Comparison of ENCODE assay signal across 8 mouse cellular contexts in the genomic region with DNA sequence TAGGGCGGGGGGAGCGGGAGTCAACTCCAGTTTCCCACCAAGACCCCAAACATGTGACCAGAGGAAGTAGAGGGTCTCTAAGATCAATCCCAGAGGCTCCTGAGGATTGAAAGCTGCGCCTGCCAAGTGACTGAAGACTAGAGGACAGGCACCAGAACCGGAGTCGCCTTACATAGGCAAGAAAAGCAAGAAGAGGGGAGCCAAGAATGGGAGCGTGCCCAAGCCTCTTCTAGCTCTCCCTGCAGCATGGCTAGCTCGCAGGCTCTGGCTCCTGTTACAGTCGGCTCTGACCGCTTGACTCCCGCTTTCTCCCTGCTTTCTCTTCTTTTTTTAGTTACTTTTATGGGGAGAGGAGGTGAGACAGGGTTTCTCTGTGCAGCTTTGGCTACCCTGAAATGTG. TPM values are rescaled to one million over a fixed set of nuclear protein-coding genes. Genes with fewer than 3 reads are reported as not detected.
A peak's percentile ranks its signal among the peaks of the same experiment; 100 is the strongest.
DNase-seq lines count a peak whose midpoint lies in the region; ATAC-seq lines count a peak whose summit lies in the region.

No protein-coding gene starts in this region.

- H3K27me3 ChIP-seq in intestine, embryonic 16.5 days (replicated peaks; ENCODE audit: control insufficient read depth, insufficient read depth, low read length) = no peaks in the 10 kb centered on the region
- no peaks in the 10 kb centered on the region for H3K27me3 ChIP-seq in midbrain, embryonic 15.5 days (replicated peaks)

- peak; percentile 21 for DNase-seq in right cerebral cortex, postnatal 4 days
- DNase-seq in right cerebral cortex, adult 18-20 months = no peak
- DNase-seq in gastrocnemius, adult 8-10 months (ENCODE audit: low spot score in 2 of 2) = peak; percentile 71 to 83
- DNase-seq in testis, postnatal 10 days (ENCODE audit: low spot score) = no peak
- no peak for DNase-seq in urinary bladder, adult 18-20 months (ENCODE audit: low spot score in 2 of 2)
- no peak for DNase-seq in spleen, postnatal 14 days (ENCODE audit: low spot score in 2 of 2)

- no peak for ATAC-seq in intestine, embryonic 16.5 days
- ATAC-seq in midbrain, embryonic 15.5 days (replicated peaks) = no peak

- no peak overlapping the region for H3K4me2 ChIP-seq in intestine, embryonic 16.5 days (ENCODE audit: low read depth, low read length)
- H3K4me2 ChIP-seq in midbrain, embryonic 15.5 days = no peak overlapping the region

- H3K9me3 ChIP-seq in intestine, embryonic 16.5 days (ENCODE audit: control insufficient read depth, low read length) = no peaks in the 10 kb centered on the region
- H3K9me3 ChIP-seq in midbrain, embryonic 15.5 days = no peaks in the 10 kb centered on the region

- peaks cover 58% of the 10 kb centered on the region for H3K4me1 ChIP-seq in intestine, embryonic 16.5 days (ENCODE audit: control insufficient read depth, insufficient read depth, low read length)
- peaks cover 66% of the 10 kb centered on the region for H3K4me1 ChIP-seq in midbrain, embryonic 15.5 days

- no peak overlapping the region for H3K4me3 ChIP-seq in intestine, embryonic 16.5 days (ENCODE audit: low read length)
- no peak overlapping the region for H3K4me3 ChIP-seq in midbrain, embryonic 15.5 days

- 71% methylated on average over 10 of the region's 10 CpGs for WGBS in intestine, embryonic 16.5 days
- WGBS in midbrain, embryonic 15.5 days = 73% methylated on average over 10 of the region's 10 CpGs

- peak overlapping the region; percentile 25; the same call in 1 of the 2 replicates for H3K9ac ChIP-seq in intestine, embryonic 16.5 days (ENCODE audit: low read depth, low read length)
- H3K9ac ChIP-seq in midbrain, embryonic 15.5 days = no peak overlapping the region

- no peaks in the 10 kb centered on the region for H3K36me3 ChIP-seq in intestine, embryonic 16.5 days (ENCODE audit: control insufficient read depth, insufficient read depth, low read length)
- H3K36me3 ChIP-seq in midbrain, embryonic 15.5 days (replicated peaks) = no peaks in the 10 kb centered on the region

- H3K27ac ChIP-seq in intestine, embryonic 16.5 days (ENCODE audit: low read length) = peak overlapping the region; percentile 90
- H3K27ac ChIP-seq in midbrain, embryonic 15.5 days = peak overlapping the region; percentile 77

RNA-seq across cellular contexts. Expression of a gene that starts 10.1 kb away (rescaled TPM):
- total RNA-seq in gastrocnemius, adult 8-10 months (2022) = 100 to 1,000 TPM in 2 of 4 experiments, 10 to 100 TPM in 2; 83.4 to 175 (median 99.4) TPM
- 2.3 and 2.7 TPM in 2 replicates for polyA plus RNA-seq in intestine, embryonic 16.5 days (2015; fragmentation: Nextera tagmentation; extraction: Ambion mirVana)
- polyA plus RNA-seq in midbrain, embryonic 15.5 days (2015; fragmentation: Nextera tagmentation; extraction: Ambion mirVana) = 3.4 and 3.9 TPM in 2 replicates

RNA-seq across cellular contexts. Expression of a gene that starts 10.1 kb away (rescaled TPM):
- 10 to 100 TPM; 53.9 to 57.7 (median 55.8) TPM for total RNA-seq in gastrocnemius, adult 8-10 months (2022)
- 13.5 and 14.5 TPM in 2 replicates for polyA plus RNA-seq in intestine, embryonic 16.5 days (2015; fragmentation: Nextera tagmentation; extraction: Ambion mirVana)
- 33.2 and 33.6 TPM in 2 replicates for polyA plus RNA-seq in midbrain, embryonic 15.5 days (2015; fragmentation: Nextera tagmentation; extraction: Ambion mirVana)

RNA-seq across cellular contexts. Expression of a gene that starts 19.5 kb away (rescaled TPM):
- 10 to 100 TPM; 14.1 to 18.4 (median 15.2) TPM for total RNA-seq in gastrocnemius, adult 8-10 months (2022)
- polyA plus RNA-seq in intestine, embryonic 16.5 days (2015; fragmentation: Nextera tagmentation; extraction: Ambion mirVana) = 23.1 and 24.3 TPM in 2 replicates
- polyA plus RNA-seq in midbrain, embryonic 15.5 days (2015; fragmentation: Nextera tagmentation; extraction: Ambion mirVana) = 56.3 and 57.7 TPM in 2 replicates

RNA-seq across cellular contexts. Expression of a gene that starts 44.8 kb away (rescaled TPM):
- 10 to 100 TPM; 67.5 to 81.5 (median 76.2) TPM for total RNA-seq in gastrocnemius, adult 8-10 months (2022)
- polyA plus RNA-seq in intestine, embryonic 16.5 days (2015; fragmentation: Nextera tagmentation; extraction: Ambion mirVana) = 41.5 and 42.0 TPM in 2 replicates
- 151 and 158 TPM in 2 replicates for polyA plus RNA-seq in midbrain, embryonic 15.5 days (2015; fragmentation: Nextera tagmentation; extraction: Ambion mirVana)

RNA-seq across cellular contexts. Expression of a gene that starts 51.4 kb away (rescaled TPM):
- under 1 TPM in 2 of 4 experiments, not detected in 2; 0.08 to 0.29 TPM for total RNA-seq in gastrocnemius, adult 8-10 months (2022)
- 0.67 and 1.1 TPM in 2 replicates for polyA plus RNA-seq in intestine, embryonic 16.5 days (2015; fragmentation: Nextera tagmentation; extraction: Ambion mirVana)
- 9.1 and 9.2 TPM in 2 replicates for polyA plus RNA-seq in midbrain, embryonic 15.5 days (2015; fragmentation: Nextera tagmentation; extraction: Ambion mirVana)

Comparison
In these comparisons a context has a peak if more than half of its experiments do, and no peak if none do; other contexts are left out.
1. DNase-seq: peak in right cerebral cortex, postnatal 4 days (single experiment) and gastrocnemius, adult 8-10 months (2 of 2); none in right cerebral cortex, adult 18-20 months (single experiment), testis, postnatal 10 days (single experiment), urinary bladder, adult 18-20 months (0 of 2) and spleen, postnatal 14 days (0 of 2).